Mouse (Mus musculus): ENCODE results near the gene Aim2. TPM values are rescaled to one million over a fixed set of nuclear protein-coding genes. Genes with fewer than 3 reads are reported as not detected.

Gene Aim2
- total RNA-seq, 2 experiments from 2014 or later, result 3.2 to 4.6 TPM

- no peak for DNase-seq (ENCODE audit: extremely low spot score in 1 of 2, low spot score in 1 of 2)
Measured at GRCm38 (mm10) chr1:173343934-173344333, 6.7 kb upstream of the Aim2 start.

- DNase-seq (ENCODE audit: extremely low spot score in 1 of 2, low spot score in 1 of 2), result no peak
Measured at GRCm38 (mm10) chr1:173345112-173345511, 5.6 kb upstream of the Aim2 start.

- no peak for DNase-seq (ENCODE audit: extremely low spot score in 1 of 2, low spot score in 1 of 2)
Measured at GRCm38 (mm10) chr1:173348527-173348926, 2.2 kb upstream of the Aim2 start.

GRCm38 (mm10) chr1:173349192-173349591, 1.5 kb upstream of the Aim2 start:
- DNase-seq (ENCODE audit: extremely low spot score in 1 of 2, low spot score in 1 of 2), result no peak

- no peak for DNase-seq (ENCODE audit: extremely low spot score in 1 of 2, low spot score in 1 of 2)
Measured at GRCm38 (mm10) chr1:173349946-173350345, 733 bp upstream of the Aim2 start.

GRCm38 (mm10) chr1:173355107-173355846, 4.6 kb downstream of the Aim2 start:
- no peak for DNase-seq (ENCODE audit: extremely low spot score in 1 of 2, low spot score in 1 of 2)

- DNase-seq (ENCODE audit: extremely low spot score in 1 of 2, low spot score in 1 of 2), result no peak
Measured at GRCm38 (mm10) chr1:173356699-173357098, 6.0 kb downstream of the Aim2 start.

- no peak for DNase-seq (ENCODE audit: extremely low spot score in 1 of 2, low spot score in 1 of 2)
Measured at GRCm38 (mm10) chr1:173357799-173358198, 7.1 kb downstream of the Aim2 start.

- DNase-seq (ENCODE audit: extremely low spot score in 1 of 2, low spot score in 1 of 2), result no peak
Measured at GRCm38 (mm10) chr1:173359590-173360290, 9.1 kb downstream of the Aim2 start.

GRCm38 (mm10) chr1:173361651-173362050, 11.0 kb downstream of the Aim2 start:
- DNase-seq (ENCODE audit: extremely low spot score in 1 of 2, low spot score in 1 of 2), result no peak

GRCm38 (mm10) chr1:173363436-173363835, 12.8 kb downstream of the Aim2 start:
- DNase-seq (ENCODE audit: extremely low spot score in 1 of 2, low spot score in 1 of 2), result no peak

- no peak for DNase-seq (ENCODE audit: extremely low spot score in 1 of 2, low spot score in 1 of 2)
Measured at GRCm38 (mm10) chr1:173364125-173364800, 13.6 kb downstream of the Aim2 start.

GRCm38 (mm10) chr1:173365970-173366409, 15.3 kb downstream of the Aim2 start:
- no peak for DNase-seq (ENCODE audit: extremely low spot score in 1 of 2, low spot score in 1 of 2)

GRCm38 (mm10) chr1:173366701-173367355, 16.1 kb downstream of the Aim2 start:
- DNase-seq (ENCODE audit: extremely low spot score in 1 of 2, low spot score in 1 of 2), result peak; percentile 35

- peak; percentile 76 to 79 for DNase-seq (ENCODE audit: extremely low spot score in 1 of 2, low spot score in 1 of 2)
Measured at GRCm38 (mm10) chr1:173367356-173368046, 16.8 kb downstream of the Aim2 start, which contains the start of gene Cadm3. Gene Cadm3 (minus strand): TSS chr1:173367695.

GRCm38 (mm10) chr1:173369611-173370010, 18.9 kb downstream of the Aim2 start:
- DNase-seq (ENCODE audit: extremely low spot score in 1 of 2, low spot score in 1 of 2), result no peak

- DNase-seq (ENCODE audit: extremely low spot score in 1 of 2, low spot score in 1 of 2), result no peak
Measured at GRCm38 (mm10) chr1:173370456-173370855, 19.8 kb downstream of the Aim2 start.

- no peak for DNase-seq (ENCODE audit: extremely low spot score in 1 of 2, low spot score in 1 of 2)
Measured at GRCm38 (mm10) chr1:173371586-173371985, 20.9 kb downstream of the Aim2 start.

- DNase-seq (ENCODE audit: extremely low spot score in 1 of 2, low spot score in 1 of 2), result no peak
Measured at GRCm38 (mm10) chr1:173374020-173374419, 23.3 kb downstream of the Aim2 start.
